Mouse (Mus musculus) ovary, postnatal 36 days (tissue): Measurements from ENCODE around the gene Gpn3.

Experiments used
- DNase-seq: peaks from one replicate; pipeline ENCODE4 v3.0.0; 2022; ENCODE audit warnings: low spot score, mixed read lengths

The Gpn3 gene

GRCm38 (mm10) chr5:122422071-122422964, 50.6 kb downstream of the Gpn3 start:
- peak; percentile 90 for DNase-seq

GRCm38 (mm10) chr5:122423083-122423482, 51.4 kb downstream of the Gpn3 start:
- DNase-seq = no peak

- DNase-seq = no peak
Measured at GRCm38 (mm10) chr5:122425550-122425949, 53.9 kb downstream of the Gpn3 start.

- DNase-seq = no peak
Measured at GRCm38 (mm10) chr5:122430036-122430775, 58.5 kb downstream of the Gpn3 start.

- no peak for DNase-seq
Measured at GRCm38 (mm10) chr5:122431221-122431620, 59.5 kb downstream of the Gpn3 start.
